Mouse (Mus musculus): Measurements from ENCODE around the gene Ntrk2. TPM values are rescaled to one million over a fixed set of nuclear protein-coding genes. Genes with fewer than 3 reads are reported as not detected.
"Not testable (repeated sequence)": the region's sequence is repeated elsewhere in the genome, so short reads cannot be mapped to it uniquely, and the experiment has no call there.

The Ntrk2 gene
- total RNA-seq, 2 experiments from 2014 or later, result 0.95 to 1.6 TPM

GRCm38 (mm10) chr13:59092858-59093154 is 286.4 kb downstream of the Ntrk2 start:
- intact Hi-C loops (cut with DNase I), result no loop called here
- no peak for DNase-seq

- DNase-seq, result no peak
- intact Hi-C loops (cut with DNase I), result no loop called here
Measured at GRCm38 (mm10) chr13:59094722-59095121, 288.4 kb downstream of the Ntrk2 start.

- intact Hi-C loops (cut with DNase I), result no loop called here
- DNase-seq, result no peak
Measured at GRCm38 (mm10) chr13:59095811-59096391, 289.5 kb downstream of the Ntrk2 start.

DNA sequence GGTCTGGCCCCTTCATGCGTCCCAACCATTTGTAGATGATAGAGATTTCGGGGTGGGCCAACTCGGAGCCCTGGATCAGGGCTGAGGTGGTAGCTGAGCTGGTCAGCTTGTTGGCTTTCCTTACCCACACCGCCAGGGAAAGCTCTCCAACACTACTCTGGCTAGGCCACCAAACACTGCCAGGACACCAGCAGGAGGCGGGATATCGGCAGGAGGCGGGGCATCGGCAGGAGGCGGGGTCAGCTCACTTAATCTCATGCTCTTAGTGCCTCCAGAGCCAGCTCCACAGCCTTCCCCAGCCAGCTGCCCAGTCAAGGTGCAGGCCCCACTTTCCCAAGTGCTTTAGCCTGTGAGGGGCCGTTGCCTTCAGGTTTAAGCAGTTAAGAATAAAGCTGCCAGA is 293.7 kb downstream of the Ntrk2 start:
- intact Hi-C loops (cut with DNase I), result no loop called here
- DNase-seq, result no peak

GRCm38 (mm10) chr13:59107791-59108190 is 301.4 kb downstream of the Ntrk2 start:
- DNase-seq; intact Hi-C loops (cut with DNase I): not testable (repeated sequence)

DNA sequence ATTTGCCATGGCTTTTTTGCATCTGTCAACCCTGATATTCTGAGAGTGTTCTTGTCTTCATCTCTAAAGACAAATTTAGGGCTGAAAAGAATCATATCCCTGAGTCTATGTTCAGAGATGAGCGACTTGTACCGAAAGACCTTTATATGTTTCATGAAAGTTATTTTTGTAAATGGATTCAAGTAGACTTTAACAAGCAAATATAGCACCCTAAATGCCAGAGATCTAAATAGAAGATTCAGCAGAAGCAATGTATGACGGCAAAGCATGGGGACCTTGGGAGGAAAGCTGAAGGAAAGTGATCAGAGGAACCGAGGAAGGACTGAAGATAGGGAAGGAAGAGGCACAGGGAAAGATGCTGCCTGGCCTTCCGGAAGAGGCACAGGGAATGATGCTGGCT is 303.7 kb downstream of the Ntrk2 start:
- DNase-seq, result no peak
- intact Hi-C loops (cut with DNase I), result no loop called here

DNA sequence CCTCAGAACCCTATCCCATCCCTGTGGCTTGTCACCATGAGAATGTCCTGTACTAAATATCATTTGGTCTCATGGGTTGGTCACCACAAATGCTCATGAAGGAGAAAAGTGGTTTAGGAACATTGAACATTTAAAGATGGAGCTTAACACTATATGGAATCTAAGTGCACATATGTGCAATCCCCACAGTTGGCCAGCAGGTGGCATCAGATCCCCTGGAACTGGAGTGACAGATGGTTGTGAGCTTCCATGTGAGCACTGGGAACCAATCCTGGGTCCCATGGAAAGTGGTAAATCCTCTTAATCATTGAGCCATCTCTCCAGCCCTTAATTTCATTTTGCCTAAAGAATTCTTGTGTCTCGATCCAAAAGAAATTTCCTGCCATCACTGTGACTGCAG is 308.3 kb downstream of the Ntrk2 start:
- intact Hi-C loops (cut with DNase I), result no loop called here

DNA sequence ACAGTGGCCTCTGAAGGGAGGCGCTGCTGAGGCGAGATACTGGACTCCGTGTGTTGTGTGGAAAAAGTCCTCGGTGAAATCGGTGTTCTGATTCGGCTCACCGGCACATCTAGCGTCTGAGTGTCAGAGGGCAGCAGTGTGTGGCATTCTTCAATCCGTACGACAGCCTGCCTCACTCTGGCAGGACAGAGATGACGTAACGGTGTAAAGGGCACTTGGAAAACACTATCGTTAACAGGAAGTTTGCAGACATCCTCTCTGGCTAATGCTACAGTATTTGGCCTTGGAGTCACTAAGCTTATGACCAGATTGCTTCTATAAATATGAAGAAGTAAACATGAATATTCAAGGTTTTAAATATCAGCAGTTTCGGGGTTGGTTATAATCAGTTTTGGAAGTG is 309.2 kb downstream of the Ntrk2 start:
- DNase-seq, result no peak
- intact Hi-C loops (cut with DNase I), result no loop called here

More for the DNA sequence above, 308.3 kb downstream of the Ntrk2 start:
- DNase-seq, result no peak

DNA sequence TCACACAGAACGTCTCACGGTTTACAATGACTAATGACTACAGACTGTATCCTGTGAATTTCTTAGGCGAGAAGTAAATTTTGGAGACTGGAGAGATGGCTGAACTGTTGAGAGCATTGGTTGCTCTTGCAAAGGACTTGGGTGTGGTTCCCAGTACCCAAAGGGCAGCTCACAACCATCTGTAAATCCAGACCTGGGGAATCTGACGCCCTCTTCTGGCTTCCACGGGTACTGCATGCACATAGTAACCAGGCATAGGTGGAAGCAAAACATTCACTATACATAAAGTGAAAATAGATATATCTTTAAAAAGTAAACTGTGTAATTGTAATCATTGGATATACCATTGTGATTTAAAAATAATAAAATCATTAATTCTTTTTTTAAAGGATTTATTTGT is 310.9 kb downstream of the Ntrk2 start:
- DNase-seq, result no peak
- intact Hi-C loops (cut with DNase I), result no loop called here

DNA sequence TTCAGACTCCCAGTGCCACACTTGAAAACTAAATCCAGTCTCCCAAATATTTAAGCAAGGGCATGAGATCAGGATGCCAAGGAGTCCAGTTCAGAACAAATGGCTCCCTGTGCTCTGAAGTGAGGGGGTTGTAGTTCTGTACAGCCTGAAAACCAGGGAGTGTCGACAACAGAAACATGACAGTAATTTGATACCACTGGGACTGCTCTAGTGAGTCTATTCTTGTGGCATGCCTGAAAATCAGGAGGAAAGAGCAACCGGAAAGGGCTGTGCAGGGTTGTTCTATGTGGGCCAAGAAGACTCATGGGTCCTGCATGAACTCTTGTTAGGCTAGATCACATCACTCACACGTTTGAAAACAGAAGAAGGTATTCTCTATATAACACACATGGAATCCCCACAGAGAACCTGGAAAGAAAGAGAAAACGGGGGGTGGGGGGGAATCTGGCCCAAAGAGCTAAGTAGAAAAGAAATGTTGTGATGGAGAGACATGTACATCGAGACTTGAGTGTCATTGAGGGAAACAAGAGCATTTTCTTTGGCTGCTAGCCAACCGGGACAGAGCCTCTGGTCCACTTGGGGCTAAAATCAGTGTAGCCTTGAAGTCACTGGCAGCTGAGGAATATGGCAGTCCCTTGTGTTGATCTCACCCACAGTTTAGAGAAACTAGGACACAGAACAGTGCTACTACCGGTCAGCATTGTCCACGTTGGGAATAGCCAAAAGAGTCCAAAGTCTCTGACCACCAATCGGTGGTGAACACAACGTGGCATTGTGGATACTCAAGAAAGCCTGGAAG is 313.4 kb downstream of the Ntrk2 start:
- DNase-seq, result no peak
- intact Hi-C loops (cut with DNase I), result no loop called here

DNA sequence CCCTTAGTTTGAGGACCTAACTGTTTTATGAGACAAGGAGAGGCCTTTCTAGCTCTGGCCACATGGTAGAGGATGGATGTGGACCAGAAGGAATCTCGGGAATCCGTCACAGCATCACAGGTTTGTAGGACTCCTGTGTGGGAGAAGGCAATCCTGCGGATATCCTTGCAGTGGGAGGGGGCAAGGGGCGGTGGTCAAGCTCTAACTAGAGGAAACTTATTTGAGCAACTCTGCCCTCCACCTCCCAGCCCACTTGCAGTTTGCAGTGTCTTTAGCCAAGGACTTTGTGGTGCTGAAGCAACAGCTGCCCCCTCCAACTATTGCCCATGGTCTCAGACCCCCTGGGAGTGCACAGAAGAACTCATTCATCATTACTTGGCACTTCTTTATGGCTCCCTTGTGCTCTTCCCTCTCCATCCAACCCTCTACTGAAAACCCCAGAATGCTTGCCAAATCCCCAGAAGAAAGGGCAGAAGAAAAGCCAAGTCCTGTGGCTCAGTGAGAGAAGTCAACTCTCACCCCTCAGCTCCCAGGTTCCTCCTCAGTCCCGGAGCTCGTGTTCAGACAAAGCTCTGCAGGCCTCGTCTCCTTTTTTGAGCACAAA is 336.9 kb downstream of the Ntrk2 start:
- DNase-seq, result no peak
- intact Hi-C loops (cut with DNase I), result no loop called here

- intact Hi-C loops (cut with DNase I), result no loop called here
- DNase-seq, result no peak
Measured at GRCm38 (mm10) chr13:59144321-59144856, 338.0 kb downstream of the Ntrk2 start.

GRCm38 (mm10) chr13:59145677-59146555 is 339.5 kb downstream of the Ntrk2 start:
- intact Hi-C loops (cut with DNase I), result no loop called here
- DNase-seq, result peak; percentile 14 to 49

GRCm38 (mm10) chr13:59146616-59147015 is 340.2 kb downstream of the Ntrk2 start:
- intact Hi-C loops (cut with DNase I), result no loop called here
- no peak for DNase-seq

GRCm38 (mm10) chr13:59147976-59148375 is 341.6 kb downstream of the Ntrk2 start:
- intact Hi-C loops (cut with DNase I), result no loop called here
- DNase-seq, result no peak

GRCm38 (mm10) chr13:59148793-59149192 is 342.4 kb downstream of the Ntrk2 start:
- no peak for DNase-seq
- intact Hi-C loops (cut with DNase I), result no loop called here

GRCm38 (mm10) chr13:59164015-59164414 is 357.6 kb downstream of the Ntrk2 start:
- DNase-seq, result no peak
- intact Hi-C loops (cut with DNase I), result no loop called here

DNA sequence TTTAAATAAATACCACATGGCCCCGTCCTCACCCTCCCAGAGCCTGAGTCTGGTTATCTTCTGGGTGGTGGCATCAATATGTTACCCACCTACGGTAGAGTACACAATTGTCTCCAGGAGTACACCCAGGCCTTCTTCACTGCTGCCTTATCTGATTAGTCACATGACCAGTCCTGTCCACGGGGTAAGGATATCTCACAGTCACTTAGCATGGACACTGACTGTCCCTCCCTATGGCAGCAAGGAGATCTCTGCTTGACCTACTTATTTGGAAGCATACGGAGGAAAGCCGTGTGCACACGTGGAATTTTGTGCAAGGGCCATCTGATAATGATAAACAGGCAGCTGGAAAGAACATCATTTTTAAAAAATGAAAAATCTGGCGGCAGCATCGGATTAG is 367.5 kb downstream of the Ntrk2 start:
- intact Hi-C loops (cut with DNase I), result no loop called here
- no peak for DNase-seq

DNA sequence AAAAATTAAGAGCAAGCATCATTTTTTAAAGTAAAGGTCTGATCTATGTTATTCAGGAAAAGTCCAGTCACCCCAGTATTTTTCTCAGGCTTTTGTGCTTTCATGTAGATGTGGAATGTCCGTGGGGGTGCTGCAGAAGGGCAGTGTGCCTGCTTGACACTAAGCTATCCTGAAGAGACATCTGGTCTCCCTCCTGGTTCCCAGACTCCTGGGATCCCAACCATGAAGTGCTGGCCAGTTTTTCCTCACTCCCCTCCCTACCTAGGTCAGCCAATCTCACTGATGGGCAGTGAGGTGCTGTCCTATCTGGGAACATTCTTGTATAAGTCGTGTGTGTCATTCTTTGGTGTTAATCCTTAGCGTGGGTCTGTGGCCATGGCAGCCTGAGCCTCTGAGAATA is 369.7 kb downstream of the Ntrk2 start:
- DNase-seq, result no peak
- intact Hi-C loops (cut with DNase I), result no loop called here

DNA sequence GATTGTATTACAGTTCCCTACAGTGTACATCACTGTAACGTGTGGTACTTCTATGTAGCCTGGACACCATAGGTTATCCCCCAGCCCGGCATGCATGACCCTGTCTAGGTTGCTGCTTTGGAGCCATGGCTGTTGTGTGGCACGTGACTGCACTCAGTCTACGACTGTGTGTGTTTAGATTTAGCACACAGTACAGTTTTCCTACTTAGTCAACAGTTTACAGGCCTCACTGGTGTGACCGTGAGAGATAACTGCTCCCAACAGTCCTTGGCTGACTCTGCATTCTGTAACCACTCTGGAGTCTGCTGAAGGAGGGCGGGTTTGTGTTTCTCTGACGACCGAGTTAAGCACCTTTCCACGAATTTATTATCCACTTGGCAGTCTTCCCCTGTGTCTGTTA is 370.1 kb downstream of the Ntrk2 start:
- DNase-seq, result no peak
- intact Hi-C loops (cut with DNase I), result no loop called here

GRCm38 (mm10) chr13:59177003-59177402 is 370.6 kb downstream of the Ntrk2 start:
- intact Hi-C loops (cut with DNase I), result no loop called here
- no peak for DNase-seq

Data from heart, postnatal 36 days (tissue).